Mouse (Mus musculus) retina, postnatal 1 day (tissue): ENCODE results near the gene Kctd18.

Experiments used
- DNase-seq: peaks from one replicate; pipeline ENCODE4 v3.0.0-alpha.2; 2012

Gene Kctd18

GRCm38 (mm10) chr1:57989052-57989600 lies 29.6 kb downstream of the Kctd18 start:
- DNase-seq, result peak; percentile 3

GRCm38 (mm10) chr1:57976860-57977259 lies 41.9 kb downstream of the Kctd18 start:
- DNase-seq, result no peak

- no peak for DNase-seq
Measured at GRCm38 (mm10) chr1:57971588-57971987, 47.2 kb downstream of the Kctd18 start.

- peak; percentile 94 for DNase-seq
Measured at GRCm38 (mm10) chr1:57969327-57970271, 49.2 kb downstream of the Kctd18 start.

GRCm38 (mm10) chr1:57955774-57956173 lies 63.0 kb downstream of the Kctd18 start:
- no peak for DNase-seq

- DNase-seq, result no peak
Measured at GRCm38 (mm10) chr1:57954376-57954765, 64.4 kb downstream of the Kctd18 start.

- no peak for DNase-seq
Measured at GRCm38 (mm10) chr1:57953586-57954375, 65.0 kb downstream of the Kctd18 start.

GRCm38 (mm10) chr1:57952509-57952908 lies 66.2 kb downstream of the Kctd18 start:
- DNase-seq, result no peak

- no peak for DNase-seq
Measured at GRCm38 (mm10) chr1:57949716-57950115, 69.0 kb downstream of the Kctd18 start.

GRCm38 (mm10) chr1:57949195-57949594 lies 69.6 kb downstream of the Kctd18 start:
- peak; percentile 41 for DNase-seq

GRCm38 (mm10) chr1:57947552-57948347 lies 71.0 kb downstream of the Kctd18 start:
- no peak for DNase-seq

- no peak for DNase-seq
Measured at GRCm38 (mm10) chr1:57942215-57942614, 76.5 kb downstream of the Kctd18 start.

- no peak for DNase-seq
Measured at GRCm38 (mm10) chr1:57941734-57942133, 77.0 kb downstream of the Kctd18 start.

GRCm38 (mm10) chr1:57941095-57941494 lies 77.7 kb downstream of the Kctd18 start:
- DNase-seq, result no peak

- DNase-seq, result peak; percentile 62
Measured at GRCm38 (mm10) chr1:57940691-57941090, 78.1 kb downstream of the Kctd18 start.

GRCm38 (mm10) chr1:57934287-57934686 lies 84.5 kb downstream of the Kctd18 start:
- DNase-seq, result no peak

- DNase-seq, result no peak
Measured at GRCm38 (mm10) chr1:57918567-57918966, 100.2 kb downstream of the Kctd18 start.

GRCm38 (mm10) chr1:57917342-57917741 lies 101.4 kb downstream of the Kctd18 start:
- no peak for DNase-seq

- no peak for DNase-seq
Measured at GRCm38 (mm10) chr1:57911561-57911960, 107.2 kb downstream of the Kctd18 start.

- DNase-seq, result no peak
Measured at GRCm38 (mm10) chr1:57906312-57906711, 112.4 kb downstream of the Kctd18 start.

GRCm38 (mm10) chr1:57905912-57906311 lies 112.8 kb downstream of the Kctd18 start:
- DNase-seq, result no peak
